8 mouse cellular contexts compared by ENCODE assay signal in genomic region chr12:86948627-86949026, GRCm38 (mm10). TPM values are rescaled to one million over a fixed set of nuclear protein-coding genes. Genes with fewer than 3 reads are reported as not detected.
DNase-seq lines count a peak whose midpoint lies in the region; ATAC-seq and TF ChIP-seq lines count a peak whose summit lies in the region.

No protein-coding gene starts in this region.

- peak overlapping the region; percentile 89 for H3K4me3 ChIP-seq in gastrocnemius, adult 2 months
- H3K4me3 ChIP-seq in limb, embryonic 14.5 days (replicated peaks; ENCODE audit: low read length) = peak overlapping the region; percentile 65
- peak overlapping the region; percentile 70 for H3K4me3 ChIP-seq in neural tube, embryonic 14.5 days (ENCODE audit: low read depth, low read length)

- no peak for DNase-seq in gastrocnemius, adult 2 months
- no peak for DNase-seq in gastrocnemius, postnatal 25 days
- DNase-seq in Patski (ENCODE audit: low read depth, low spot score) = no peak
- peak; percentile 66 for DNase-seq in heart, adult 8-10 months (ENCODE audit: low spot score)
- DNase-seq in limb, embryonic 14.5 days (ENCODE audit: low spot score) = peak; percentile 67
- DNase-seq in right cerebral cortex, postnatal 14 days = no peak
- no peak for DNase-seq in retina, postnatal 1 day

- no peaks in the 10 kb centered on the region for H3K27me3 ChIP-seq in Patski
- no peaks in the 10 kb centered on the region for H3K27me3 ChIP-seq in limb, embryonic 14.5 days (ENCODE audit: control insufficient read depth, insufficient read depth, low read length)
- no peaks in the 10 kb centered on the region for H3K27me3 ChIP-seq in neural tube, embryonic 14.5 days (ENCODE audit: control insufficient read depth, insufficient read depth, low read length)

- H3K36me3 ChIP-seq in limb, embryonic 14.5 days (ENCODE audit: control insufficient read depth, insufficient read depth, low read length) = peaks cover 10% of the 10 kb centered on the region; the same call in 1 of the 2 replicates
- no peaks in the 10 kb centered on the region for H3K36me3 ChIP-seq in neural tube, embryonic 14.5 days (ENCODE audit: control insufficient read depth, insufficient read depth, low read length)

- POLR2A ChIA-PET in Patski (lab: Charles Lee) = no interaction called here

- peak overlapping the region; percentile 99 for H3K27ac ChIP-seq in gastrocnemius, adult 2 months
- H3K27ac ChIP-seq in limb, embryonic 14.5 days (replicated peaks; ENCODE audit: low read depth, low read length) = no peak overlapping the region
- no peak overlapping the region for H3K27ac ChIP-seq in neural tube, embryonic 14.5 days (ENCODE audit: low read depth, low read length)

- no peaks in the 10 kb centered on the region for H3K9me3 ChIP-seq in limb, embryonic 14.5 days (ENCODE audit: control insufficient read depth, low read length)
- H3K9me3 ChIP-seq in neural tube, embryonic 14.5 days (ENCODE audit: control insufficient read depth, low read length) = no peaks in the 10 kb centered on the region

- no peak for TF ChIP-seq POLR2A in limb, embryonic 14.5 days (IDR thresholded peaks at IDR 0.05; ENCODE audit: borderline replicate concordance, extremely low read depth, insufficient read depth, insufficient read length)

- peak; percentile 37 for ATAC-seq in Patski
- ATAC-seq in limb, embryonic 14.5 days (ENCODE audit: low FRiP score, low read depth) = no peak
- ATAC-seq in neural tube, embryonic 14.5 days (ENCODE audit: low read depth) = no peak

- in situ Hi-C loops in Patski (cut with MboI; ENCODE audit: low pct_unique_long_range_greater_than_20kb) = no loop called here

- 0 out of 2 replicates have a peak overlapping the region, but pooled peaks have one; percentile 63 for H3K9ac ChIP-seq in limb, embryonic 14.5 days (ENCODE audit: low read depth, low read length, severe bottlenecking)
- peak overlapping the region; percentile 79; the same call in 1 of the 2 replicates for H3K9ac ChIP-seq in neural tube, embryonic 14.5 days (replicated peaks; ENCODE audit: low read depth, low read length)

- peak overlapping the region; percentile 88 for H3K4me2 ChIP-seq in limb, embryonic 14.5 days (replicated peaks; ENCODE audit: low read depth, low read length, severe bottlenecking)
- H3K4me2 ChIP-seq in neural tube, embryonic 14.5 days (ENCODE audit: low read depth, low read length) = peak overlapping the region; percentile 88

- intact Hi-C loops in gastrocnemius, adult 2 months (cut with DNase I) = loop anchor here (5.0 kb wide), 1 partner anchor 46 kb away; no protein-coding TSS in a partner anchor

- peaks cover 18% of the 10 kb centered on the region for H3K4me1 ChIP-seq in limb, embryonic 14.5 days (ENCODE audit: control insufficient read depth, insufficient read depth, low read length)
- peaks cover 33% of the 10 kb centered on the region for H3K4me1 ChIP-seq in neural tube, embryonic 14.5 days (ENCODE audit: control insufficient read depth, insufficient read depth, low read length)

- no peak for TF ChIP-seq CTCF in gastrocnemius, adult 2 months (IDR thresholded peaks at IDR 0.05)
- TF ChIP-seq CTCF in Patski (IDR thresholded peaks at IDR 0.05) = no peak

- 21% methylated on average over 6 of the region's 6 CpGs for WGBS in limb, embryonic 14.5 days
- WGBS in neural tube, embryonic 14.5 days = 25% methylated on average over 6 of the region's 6 CpGs

- CTCF ChIA-PET in Patski (lab: Charles Lee) = interaction anchor here (0.8 kb wide), 1 partner anchor 63 kb away, joined by 3 read pairs; no protein-coding TSS in a partner anchor

RNA-seq across cellular contexts. Expression of gene Cipc, which starts 1.8 kb away (rescaled TPM):
- total RNA-seq in gastrocnemius, adult 2 months (2021) = 10 to 100 TPM; 32.2 to 33.8 TPM
- 10 to 100 TPM; 22.7 to 32.3 TPM for total RNA-seq in gastrocnemius, postnatal 25 days (2021)
- polyA plus RNA-seq in Patski (2021) = 34.8 TPM
- 10 to 100 TPM; 42.4 to 53.8 (median 48.3) TPM for total RNA-seq in heart, adult 8-10 months (2022)
- polyA plus RNA-seq in limb, embryonic 14.5 days (2012; rRNA removed) = 31.3 and 40.7 TPM in 2 replicates
- 20.0 and 21.4 TPM in 2 replicates for polyA plus RNA-seq in limb, embryonic 14.5 days (2014; fragmentation: Nextera tagmentation; extraction: Ambion mirVana)
- 51.7 and 54.2 TPM in 2 replicates for polyA plus RNA-seq in neural tube, embryonic 14.5 days (2014; fragmentation: Nextera tagmentation; extraction: Ambion mirVana)

RNA-seq across cellular contexts. Expression of gene Zdhhc22, which starts 41.6 kb away (rescaled TPM):
- total RNA-seq in gastrocnemius, adult 2 months (2021) = not detected
- total RNA-seq in gastrocnemius, postnatal 25 days (2021) = not detected
- not detected for polyA plus RNA-seq in Patski (2021)
- total RNA-seq in heart, adult 8-10 months (2022) = not detected
- not detected in 2 replicates for polyA plus RNA-seq in limb, embryonic 14.5 days (2012; rRNA removed)
- polyA plus RNA-seq in limb, embryonic 14.5 days (2014; fragmentation: Nextera tagmentation; extraction: Ambion mirVana) = 0.06 and 0.10 TPM in 2 replicates
- 10.3 and 20.5 TPM in 2 replicates for polyA plus RNA-seq in neural tube, embryonic 14.5 days (2014; fragmentation: Nextera tagmentation; extraction: Ambion mirVana)

Comparison
In these comparisons a context has a peak if more than half of its experiments do, and no peak if none do; other contexts are left out.
1. DNase-seq: peak in heart, adult 8-10 months (single experiment) and limb, embryonic 14.5 days (single experiment); none in gastrocnemius, adult 2 months (single experiment), gastrocnemius, postnatal 25 days (single experiment), Patski (single experiment), right cerebral cortex, postnatal 14 days (single experiment) and retina, postnatal 1 day (single experiment).
2. Peak in every context shown above with its lines, with median percentiles within 50 percentile points of each other: H3K4me3 ChIP-seq.